Mouse (Mus musculus): ENCODE results near the gene Paqr9. TPM values are rescaled to one million over a fixed set of nuclear protein-coding genes. Genes with fewer than 3 reads are reported as not detected.

Paqr9 gene
- polyA plus RNA-seq, 1 experiment: not detected

DNA sequence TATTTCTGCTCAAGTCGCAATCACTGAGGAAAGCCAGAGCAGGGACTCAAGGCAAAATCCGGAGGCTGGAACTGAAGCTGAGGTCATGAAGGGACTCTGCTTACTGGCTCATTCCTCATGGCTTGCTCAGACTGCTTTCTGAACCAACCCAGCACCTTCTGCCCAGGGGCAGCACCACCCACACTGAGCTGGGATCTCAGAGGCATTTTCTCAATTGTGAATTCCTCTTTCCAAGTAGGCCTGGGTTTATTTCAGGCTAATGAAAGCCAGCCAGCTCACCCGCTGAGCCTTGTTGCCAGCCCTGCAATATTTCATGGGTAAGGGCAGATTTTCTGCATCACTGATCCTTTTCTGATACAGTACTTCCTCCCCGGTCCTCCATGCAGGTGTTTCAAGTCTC, 12.0 kb downstream of the Paqr9 start:
- Histone ChIP-seq H3K4me1 (ENCODE audit: control insufficient read depth, insufficient read depth, low read length) (no peaks in the 10 kb centered on the region; the same call in 1 of the 2 replicates), H3K4me3 (ENCODE audit: insufficient read depth, low read length) (no peak overlapping the region), H3K27ac (ENCODE audit: insufficient read depth, low read depth, low read length) (no peak overlapping the region)
- no peak for TF ChIP-seq POLR2A (IDR thresholded peaks at IDR 0.05; ENCODE audit: borderline replicate concordance, low read depth, low read length)
- no peak for TF ChIP-seq CTCF (IDR thresholded peaks at IDR 0.05; ENCODE audit: low read depth, low read length)

DNA sequence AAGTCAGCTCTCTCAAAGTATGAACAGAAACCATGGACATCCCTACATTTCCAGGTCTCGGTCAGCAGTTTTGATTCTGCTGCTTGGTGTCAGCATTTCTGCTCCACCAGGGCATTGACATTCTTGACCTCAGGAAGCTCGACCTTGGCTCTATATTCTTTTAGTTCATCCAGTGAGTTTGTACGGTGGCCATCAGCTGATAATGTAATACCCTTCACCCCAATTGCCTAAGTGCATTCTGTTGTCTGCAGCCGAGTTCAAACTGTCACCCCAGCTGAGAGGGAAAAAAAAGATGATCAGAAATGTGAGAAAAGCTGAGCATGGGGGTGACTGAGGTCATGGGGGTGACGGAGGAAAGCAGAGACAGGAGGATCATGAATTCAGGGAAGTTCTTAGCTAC, 13.1 kb downstream of the Paqr9 start:
- Histone ChIP-seq H3K4me3 (ENCODE audit: insufficient read depth, low read length) (no peak overlapping the region), H3K27ac (ENCODE audit: insufficient read depth, low read depth, low read length) (no peak overlapping the region), H3K4me1 (ENCODE audit: control insufficient read depth, insufficient read depth, low read length) (no peaks in the 10 kb centered on the region; the same call in 1 of the 2 replicates)
- TF ChIP-seq CTCF (IDR thresholded peaks at IDR 0.05; ENCODE audit: low read depth, low read length) (no peak), POLR2A (IDR thresholded peaks at IDR 0.05; ENCODE audit: borderline replicate concordance, low read depth, low read length) (no peak)

DNA sequence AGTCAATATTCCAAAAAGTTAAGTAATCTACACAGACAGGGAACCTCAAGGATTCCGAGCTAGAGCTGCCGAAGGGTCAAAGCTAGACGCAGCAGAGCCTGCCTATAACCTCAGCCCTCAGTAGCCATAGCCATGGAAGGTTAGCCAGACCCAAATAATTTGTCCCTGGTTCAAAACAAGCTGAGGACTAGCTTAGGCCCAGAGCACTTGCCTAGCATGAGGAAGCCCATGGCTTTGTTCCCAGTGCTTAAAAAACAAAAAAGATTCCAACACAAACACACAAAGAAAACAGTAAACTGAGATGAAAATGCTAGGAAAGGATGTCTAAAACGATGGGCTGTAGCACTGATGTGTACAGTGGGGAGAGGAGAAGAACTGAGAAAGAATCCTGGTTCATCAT, 14.7 kb downstream of the Paqr9 start:
- no peak overlapping the region for H3K27ac ChIP-seq (ENCODE audit: insufficient read depth, low read depth, low read length)
- no peak for TF ChIP-seq CTCF (IDR thresholded peaks at IDR 0.05; ENCODE audit: low read depth, low read length)
- TF ChIP-seq POLR2A (IDR thresholded peaks at IDR 0.05; ENCODE audit: borderline replicate concordance, low read depth, low read length): no peak

GRCm38 (mm10) chr9:95577502-95577901, 18.0 kb downstream of the Paqr9 start:
- no peak for TF ChIP-seq CTCF (IDR thresholded peaks at IDR 0.05; ENCODE audit: low read depth, low read length)
- no peak for TF ChIP-seq POLR2A (IDR thresholded peaks at IDR 0.05; ENCODE audit: borderline replicate concordance, low read depth, low read length)
- no peak overlapping the region for H3K27ac ChIP-seq (ENCODE audit: insufficient read depth, low read depth, low read length)

More for the DNA sequence above, 14.7 kb downstream of the Paqr9 start:
- Histone ChIP-seq H3K4me1 (ENCODE audit: control insufficient read depth, insufficient read depth, low read length) (no peaks in the 10 kb centered on the region; the same call in 1 of the 2 replicates), H3K4me3 (ENCODE audit: insufficient read depth, low read length) (no peak overlapping the region)

GRCm38 (mm10) chr9:95578366-95578895, 19.0 kb downstream of the Paqr9 start:
- Histone ChIP-seq H3K4me1 (ENCODE audit: control insufficient read depth, insufficient read depth, low read length) (no peaks in the 10 kb centered on the region; the same call in 1 of the 2 replicates), H3K4me3 (ENCODE audit: insufficient read depth, low read length) (no peak overlapping the region), H3K27ac (ENCODE audit: insufficient read depth, low read depth, low read length) (no peak overlapping the region)
- no peak for TF ChIP-seq POLR2A (IDR thresholded peaks at IDR 0.05; ENCODE audit: borderline replicate concordance, low read depth, low read length)

More at GRCm38 (mm10) chr9:95577502-95577901, 18.0 kb downstream of the Paqr9 start:
- Histone ChIP-seq H3K4me3 (ENCODE audit: insufficient read depth, low read length) (no peak overlapping the region), H3K4me1 (ENCODE audit: control insufficient read depth, insufficient read depth, low read length) (no peaks in the 10 kb centered on the region; the same call in 1 of the 2 replicates)

DNA sequence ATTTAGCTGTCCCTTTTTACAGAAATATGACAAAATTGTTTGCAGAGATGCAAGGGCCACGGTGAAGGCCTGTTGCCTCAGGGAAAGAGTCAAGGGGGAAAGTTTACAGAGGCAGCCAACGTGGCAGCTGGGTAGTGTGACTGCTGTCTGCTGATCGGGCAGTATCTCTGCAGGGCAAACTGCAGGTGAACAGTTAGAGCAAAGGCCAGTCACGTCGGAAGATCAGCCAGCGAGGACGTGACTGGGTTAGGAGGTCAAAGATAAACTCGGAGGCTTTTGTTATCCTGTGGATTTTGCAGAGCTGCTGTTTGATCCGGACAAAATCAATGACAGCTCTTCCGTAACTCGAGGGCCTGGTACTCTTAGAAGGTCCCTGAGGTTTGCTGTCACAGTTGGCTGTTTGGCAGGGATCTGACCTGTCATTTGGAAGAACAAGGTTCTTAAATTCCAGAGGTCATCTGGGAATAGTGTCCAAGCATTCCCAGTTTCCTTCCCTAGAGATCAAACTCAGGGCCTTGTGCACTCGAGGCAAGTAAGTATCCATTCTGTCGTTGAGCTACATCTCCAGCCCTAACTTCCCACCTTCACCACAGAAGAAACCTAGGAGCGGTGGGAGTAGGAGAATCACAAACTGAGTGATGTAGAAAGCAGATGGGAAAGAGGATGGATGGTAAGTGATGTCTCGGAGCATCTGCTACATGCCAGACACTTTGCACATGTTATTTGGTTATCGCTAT, 21.7 kb downstream of the Paqr9 start:
- Histone ChIP-seq H3K4me3 (ENCODE audit: insufficient read depth, low read length) (no peak overlapping the region), H3K4me1 (ENCODE audit: control insufficient read depth, insufficient read depth, low read length) (no peaks in the 10 kb centered on the region), H3K27ac (ENCODE audit: insufficient read depth, low read depth, low read length) (no peak overlapping the region)
- no peak for TF ChIP-seq CTCF (IDR thresholded peaks at IDR 0.05; ENCODE audit: low read depth, low read length)
- no peak for TF ChIP-seq POLR2A (IDR thresholded peaks at IDR 0.05; ENCODE audit: borderline replicate concordance, low read depth, low read length)

GRCm38 (mm10) chr9:95581758-95582515, 22.5 kb downstream of the Paqr9 start:
- TF ChIP-seq POLR2A (IDR thresholded peaks at IDR 0.05; ENCODE audit: borderline replicate concordance, low read depth, low read length) (no peak), CTCF (IDR thresholded peaks at IDR 0.05; ENCODE audit: low read depth, low read length) (no peak)
- Histone ChIP-seq H3K4me1 (ENCODE audit: control insufficient read depth, insufficient read depth, low read length) (no peaks in the 10 kb centered on the region), H3K27ac (ENCODE audit: insufficient read depth, low read depth, low read length) (no peak overlapping the region), H3K4me3 (ENCODE audit: insufficient read depth, low read length) (no peak overlapping the region)

- Histone ChIP-seq H3K27ac (ENCODE audit: insufficient read depth, low read depth, low read length) (no peak overlapping the region), H3K4me3 (ENCODE audit: insufficient read depth, low read length) (no peak overlapping the region)
- TF ChIP-seq POLR2A (IDR thresholded peaks at IDR 0.05; ENCODE audit: borderline replicate concordance, low read depth, low read length) (no peak), CTCF (IDR thresholded peaks at IDR 0.05; ENCODE audit: low read depth, low read length) (no peak)
Observed at GRCm38 (mm10) chr9:95582555-95582954, 23.1 kb downstream of the Paqr9 start.

GRCm38 (mm10) chr9:95586046-95586445, 26.6 kb downstream of the Paqr9 start:
- TF ChIP-seq POLR2A (IDR thresholded peaks at IDR 0.05; ENCODE audit: borderline replicate concordance, low read depth, low read length) (no peak), CTCF (IDR thresholded peaks at IDR 0.05; ENCODE audit: low read depth, low read length) (no peak)
- no peak overlapping the region for H3K27ac ChIP-seq (ENCODE audit: insufficient read depth, low read depth, low read length)
- H3K4me3 ChIP-seq (ENCODE audit: insufficient read depth, low read length): no peak overlapping the region
- H3K4me1 ChIP-seq (ENCODE audit: control insufficient read depth, insufficient read depth, low read length): no peaks in the 10 kb centered on the region

More at GRCm38 (mm10) chr9:95582555-95582954, 23.1 kb downstream of the Paqr9 start:
- H3K4me1 ChIP-seq (ENCODE audit: control insufficient read depth, insufficient read depth, low read length): no peaks in the 10 kb centered on the region

DNA sequence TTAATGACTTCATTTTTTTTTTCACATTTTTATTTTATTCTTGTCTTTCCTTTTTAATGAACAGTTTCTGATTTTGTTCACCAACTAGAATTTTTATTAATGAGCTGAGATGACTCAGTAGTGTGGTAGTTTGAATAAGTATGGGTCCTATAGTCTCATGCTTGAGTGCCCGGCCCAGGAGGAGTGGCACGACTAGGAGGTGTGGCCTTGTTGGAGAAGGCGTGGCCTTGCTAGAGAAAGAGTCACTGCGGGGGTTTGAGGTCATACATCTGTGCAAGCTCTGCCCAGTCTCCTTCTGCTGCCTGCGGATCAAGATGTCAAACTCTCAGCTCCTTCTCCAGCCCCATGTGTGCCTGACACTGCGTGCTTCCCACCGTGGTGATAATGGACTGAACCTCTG, 28.6 kb downstream of the Paqr9 start:
- Histone ChIP-seq H3K4me1 (ENCODE audit: control insufficient read depth, insufficient read depth, low read length) (no peaks in the 10 kb centered on the region), H3K4me3 (ENCODE audit: insufficient read depth, low read length) (no peak overlapping the region), H3K27ac (ENCODE audit: insufficient read depth, low read depth, low read length) (no peak overlapping the region)
- TF ChIP-seq CTCF (IDR thresholded peaks at IDR 0.05; ENCODE audit: low read depth, low read length): no peak
- TF ChIP-seq POLR2A (IDR thresholded peaks at IDR 0.05; ENCODE audit: borderline replicate concordance, low read depth, low read length): no peak

Data from bone marrow macrophage, adult 2 months (primary cell).